Mouse (Mus musculus) kidney, adult 2 months (tissue): Measurements from ENCODE around the gene Ezh2.

Source experiments
- CTCF ChIP-seq: fragments of 200-500 bp; conservative IDR thresholded peaks from 2 replicates; pipeline ENCODE4 v1.5.1; 2011; ENCODE audit warnings: low read depth, mild to moderate bottlenecking, control low read depth, low read length, moderate library complexity, mixed read lengths; ENCODE audit not compliant: insufficient read depth, insufficient read length
- POLR2A ChIP-seq: fragments of 200-500 bp; IDR thresholded peaks from one replicate; pipeline ENCODE4 v1.6.1; 2011; ENCODE audit warnings: low read depth, low read length, control low read depth

- no peak for TF ChIP-seq CTCF
- TF ChIP-seq POLR2A, result no peak
These were observed at the start of gene Ezh2 for GRCm38 (mm10) chr6:47594926-47595623.
